Mouse (Mus musculus) cerebellum, adult 2 months (tissue): ENCODE results near the gene Cdc14b. TPM values are rescaled to one million over a fixed set of nuclear protein-coding genes. Genes with fewer than 3 reads are reported as not detected.
A peak's percentile ranks its signal among the peaks of the same experiment; 100 is the strongest.

Experiments
- DNase-seq, 2 experiments: peaks; one replicate each; pipeline ENCODE4 v3.0.0; 2021
- H3K27ac ChIP-seq: fragments of 200-500 bp; 2 replicates; pipeline ENCODE4 v1.5.1; 2012; ENCODE audit warnings: low read length, control low read depth, inconsistent platforms; ENCODE audit not compliant: insufficient read depth
- H3K27me3 ChIP-seq: fragments of 200-500 bp; 2 replicates; pipeline ENCODE4 v1.6.1; 2012; ENCODE audit warnings: inconsistent platforms, mild to moderate bottlenecking, low read length, moderate library complexity; ENCODE audit not compliant: control insufficient read depth, insufficient read depth
- H3K4me1 ChIP-seq: fragments of 200-500 bp; 2 replicates; pipeline ENCODE4 v1.6.1; 2011; ENCODE audit warnings: low read length; ENCODE audit not compliant: control insufficient read depth, insufficient read depth
- H3K4me3 ChIP-seq: fragments of 200-500 bp; replicated peaks from 2 replicates; pipeline ENCODE3; 2011; ENCODE audit warnings: mild to moderate bottlenecking, low read depth, low read length, control low read depth; ENCODE audit not compliant: insufficient read depth
- CTCF ChIP-seq: fragments of 200-500 bp; IDR thresholded peaks from 2 replicates; pipeline ENCODE4 v1.5.1; 2011; ENCODE audit warnings: low read depth, mild to moderate bottlenecking, control low read depth, low read length, moderate library complexity, borderline replicate concordance; ENCODE audit not compliant: insufficient read depth
- POLR2A ChIP-seq: fragments of 200-500 bp; IDR thresholded peaks from 2 replicates; pipeline ENCODE4 v1.6.1; 2011; ENCODE audit warnings: low read length, control low read depth, borderline replicate concordance; ENCODE audit not compliant: insufficient read depth
- WGBS: fragments of 180-500 bp; shearing (Covaris S2); methylation state at CpG from one replicate; pipeline ENCODE4 v1.1.7; 2018; 5-methylcytosine and 5-hydroxymethylcytosine counted together
- polyA plus RNA-seq: library from polyadenylated mRNA; depleted of rRNA; stranded (reverse); fragments of >200 nt; gene quantifications from 2 replicates; pipeline ENCODE4 v1.2.3, GENCODE M21; 2012; rRNA removed

Cdc14b gene
- 15.3 and 17.0 TPM in 2 replicates for polyA plus RNA-seq

GRCm38 (mm10) chr13:64274879-64275753 is at the start of gene Cdc14b:
TSS of gene Cdc14b (minus strand) at chr13:64275290.
- peak; percentile 77 to 80 for DNase-seq
- Histone ChIP-seq H3K27ac (no peak within 1 kb of the TSS), H3K4me3 (peak within 1 kb of the TSS; percentile 66), H3K4me1 (no peaks in the 10 kb centered on the region; the same call in 1 of the 2 replicates), H3K27me3 (no peaks in the 10 kb centered on the region)
- TF ChIP-seq POLR2A, result no peak
- no peak for TF ChIP-seq CTCF
- WGBS, result 15% methylated on average over 57 of the region's 57 CpGs

- TF ChIP-seq CTCF (no peak), POLR2A (no peak)
- no peak overlapping the region for H3K27ac ChIP-seq
- no peak for DNase-seq
- 85% methylated on average over 8 of the region's 8 CpGs for WGBS
- H3K4me3 ChIP-seq, result no peak overlapping the region
- H3K4me1 ChIP-seq, result no peaks in the 10 kb centered on the region
- H3K27me3 ChIP-seq, result no peaks in the 10 kb centered on the region
Observed at GRCm38 (mm10) chr13:64322561-64323281, 47.6 kb upstream of the Cdc14b start.

- TF ChIP-seq POLR2A (no peak), CTCF (no peak)
- Histone ChIP-seq H3K27ac (no peak overlapping the region), H3K27me3 (no peaks in the 10 kb centered on the region), H3K4me1 (no peaks in the 10 kb centered on the region), H3K4me3 (no peak overlapping the region)
- DNase-seq, result no peak
- WGBS, result 86% methylated on average over 8 of the region's 8 CpGs
Observed at GRCm38 (mm10) chr13:64320334-64320733, 45.2 kb upstream of the Cdc14b start.

- TF ChIP-seq CTCF (no peak), POLR2A (no peak)
- Histone ChIP-seq H3K27me3 (no peaks in the 10 kb centered on the region), H3K27ac (no peak overlapping the region), H3K4me1 (no peaks in the 10 kb centered on the region), H3K4me3 (no peak overlapping the region)
- DNase-seq, result no peak
Observed at GRCm38 (mm10) chr13:64319782-64320181, 44.7 kb upstream of the Cdc14b start.

GRCm38 (mm10) chr13:64318355-64318754 is 43.3 kb upstream of the Cdc14b start:
- Histone ChIP-seq H3K27me3 (no peaks in the 10 kb centered on the region), H3K4me1 (no peaks in the 10 kb centered on the region), H3K27ac (no peak overlapping the region), H3K4me3 (no peak overlapping the region)
- WGBS, result 7% methylated on average over 2 of the region's 2 CpGs
- TF ChIP-seq CTCF, result no peak
- DNase-seq, result no peak

GRCm38 (mm10) chr13:64315483-64316050 is 40.5 kb upstream of the Cdc14b start:
- Histone ChIP-seq H3K27ac (no peak overlapping the region), H3K27me3 (no peaks in the 10 kb centered on the region), H3K4me1 (peaks cover 4% of the 10 kb centered on the region; the same call in 1 of the 2 replicates), H3K4me3 (no peak overlapping the region)
- WGBS, result 2% methylated on average over 3 of the region's 3 CpGs
- peak in 1 of 2 experiments; percentile 53 for DNase-seq
- TF ChIP-seq CTCF (peak; percentile 29; the same call in 1 of the 2 replicates), POLR2A (no peak)

- WGBS, result 75% methylated on average over 3 of the region's 3 CpGs
- DNase-seq, result no peak
- no peak for TF ChIP-seq CTCF
- TF ChIP-seq POLR2A, result no peak
- H3K27ac ChIP-seq, result no peak overlapping the region
- H3K27me3 ChIP-seq, result no peaks in the 10 kb centered on the region
- H3K4me3 ChIP-seq, result no peak overlapping the region
- peaks cover 9% of the 10 kb centered on the region for H3K4me1 ChIP-seq
Observed at GRCm38 (mm10) chr13:64314041-64314440, 39.0 kb upstream of the Cdc14b start.
